Mouse (Mus musculus): ENCODE measurements around the gene Sp6. TPM values are rescaled to one million over a fixed set of nuclear protein-coding genes. Genes with fewer than 3 reads are reported as not detected.
A peak's percentile ranks its signal among the peaks of the same experiment; 100 is the strongest.

The Sp6 gene
- polyA plus RNA-seq, 1 experiment from 2014 or later: 4.4 TPM

- Histone ChIP-seq H3K27me3 (replicated peaks; ENCODE audit: low read depth, poor library complexity, severe bottlenecking) (peaks cover 100% of the 10 kb centered on the region), H3K36me3 (replicated peaks) (no peaks in the 10 kb centered on the region)
- under 1% methylated on average over 36 of the region's 36 CpGs for WGBS
Measured at GRCm38 (mm10) chr11:97017696-97018582, 4.7 kb downstream of the Sp6 start.

GRCm38 (mm10) chr11:97018583-97019344 lies 5.6 kb downstream of the Sp6 start:
- peaks cover 43% of the 10 kb centered on the region for H3K4me1 ChIP-seq
- no peaks in the 10 kb centered on the region for H3K36me3 ChIP-seq (replicated peaks)
- H3K27ac ChIP-seq (replicated peaks): peak overlapping the region; percentile 77
- peak overlapping the region; percentile 57 for H3K4me3 ChIP-seq
- DNase-seq (ENCODE audit: low spot score): peak; percentile 71
- H3K9me3 ChIP-seq: no peaks in the 10 kb centered on the region
- H3K27me3 ChIP-seq (replicated peaks; ENCODE audit: low read depth, poor library complexity, severe bottlenecking): peaks cover 100% of the 10 kb centered on the region
- under 1% methylated on average over 68 of the region's 68 CpGs for WGBS

More at GRCm38 (mm10) chr11:97017696-97018582, 4.7 kb downstream of the Sp6 start:
- Histone ChIP-seq H3K9me3 (no peaks in the 10 kb centered on the region), H3K4me3 (peak overlapping the region; percentile 57), H3K4me1 (peaks cover 49% of the 10 kb centered on the region), H3K27ac (replicated peaks) (no peak overlapping the region)
- DNase-seq (ENCODE audit: low spot score): peak; percentile 60

- 1% methylated on average over 13 of the region's 13 CpGs for WGBS
Measured at GRCm38 (mm10) chr11:97019345-97019708, 6.1 kb downstream of the Sp6 start.

GRCm38 (mm10) chr11:97021121-97021765 lies 8.0 kb downstream of the Sp6 start:
- Histone ChIP-seq H3K9me3 (no peaks in the 10 kb centered on the region), H3K4me3 (peak overlapping the region; percentile 63), H3K36me3 (replicated peaks) (no peaks in the 10 kb centered on the region), H3K4me1 (peaks cover 58% of the 10 kb centered on the region), H3K27ac (replicated peaks) (no peak overlapping the region), H3K27me3 (replicated peaks; ENCODE audit: low read depth, poor library complexity, severe bottlenecking) (peaks cover 97% of the 10 kb centered on the region)
- peak; percentile 43 for DNase-seq (ENCODE audit: low spot score)
- under 1% methylated on average over 27 of the region's 27 CpGs for WGBS

More at GRCm38 (mm10) chr11:97019345-97019708, 6.1 kb downstream of the Sp6 start:
- H3K36me3 ChIP-seq (replicated peaks): no peaks in the 10 kb centered on the region
- peak overlapping the region; percentile 57 for H3K4me3 ChIP-seq
- peaks cover 100% of the 10 kb centered on the region for H3K27me3 ChIP-seq (replicated peaks; ENCODE audit: low read depth, poor library complexity, severe bottlenecking)
- DNase-seq (ENCODE audit: low spot score): peak; percentile 48
- H3K27ac ChIP-seq (replicated peaks): no peak overlapping the region
- H3K9me3 ChIP-seq: no peaks in the 10 kb centered on the region
- peaks cover 43% of the 10 kb centered on the region for H3K4me1 ChIP-seq

- peak; percentile 84 for DNase-seq (ENCODE audit: low spot score)
- Histone ChIP-seq H3K27ac (replicated peaks) (peak overlapping the region; percentile 77), H3K4me1 (peaks cover 59% of the 10 kb centered on the region), H3K9me3 (no peaks in the 10 kb centered on the region), H3K27me3 (replicated peaks; ENCODE audit: low read depth, poor library complexity, severe bottlenecking) (peaks cover 90% of the 10 kb centered on the region), H3K4me3 (peak overlapping the region; percentile 63), H3K36me3 (replicated peaks) (no peaks in the 10 kb centered on the region)
- under 1% methylated on average over 50 of the region's 50 CpGs for whole genome bisulfite sequencing
Measured at GRCm38 (mm10) chr11:97021873-97022484, 8.8 kb downstream of the Sp6 start.

- no peak for DNase-seq (ENCODE audit: low spot score)
- Histone ChIP-seq H3K4me1 (peaks cover 48% of the 10 kb centered on the region), H3K27me3 (replicated peaks; ENCODE audit: low read depth, poor library complexity, severe bottlenecking) (peaks cover 60% of the 10 kb centered on the region), H3K4me3 (0 out of 2 replicates have a peak overlapping the region, but pooled peaks have one; percentile 54), H3K27ac (replicated peaks) (peak overlapping the region; percentile 84), H3K36me3 (replicated peaks) (no peaks in the 10 kb centered on the region), H3K9me3 (no peaks in the 10 kb centered on the region)
- WGBS: 17% methylated on average over 10 of the region's 10 CpGs
Measured at GRCm38 (mm10) chr11:97024977-97025376, 11.8 kb downstream of the Sp6 start.

GRCm38 (mm10) chr11:97025721-97026344 lies 12.6 kb downstream of the Sp6 start:
- Histone ChIP-seq H3K9me3 (no peaks in the 10 kb centered on the region), H3K27me3 (replicated peaks; ENCODE audit: low read depth, poor library complexity, severe bottlenecking) (peaks cover 51% of the 10 kb centered on the region), H3K36me3 (replicated peaks) (no peaks in the 10 kb centered on the region), H3K27ac (replicated peaks) (peak overlapping the region; percentile 84), H3K4me3 (peak overlapping the region; percentile 54), H3K4me1 (peaks cover 56% of the 10 kb centered on the region)
- DNase-seq (ENCODE audit: low spot score): peak; percentile 93
- WGBS: under 1% methylated on average over 17 of the region's 17 CpGs

GRCm38 (mm10) chr11:97029686-97030417 lies 16.7 kb downstream of the Sp6 start, which contains the start of gene Scrn2:
Gene Scrn2, plus strand, starts transcription at chr11:97029938.
- peaks cover 11% of the 10 kb centered on the region for H3K27me3 ChIP-seq (replicated peaks; ENCODE audit: low read depth, poor library complexity, severe bottlenecking)
- DNase-seq (ENCODE audit: low spot score): peak; percentile 93
- WGBS: 2% methylated on average over 25 of the region's 25 CpGs
- H3K36me3 ChIP-seq (replicated peaks): peaks cover 26% of the 10 kb centered on the region
- H3K9me3 ChIP-seq: no peaks in the 10 kb centered on the region
- H3K4me1 ChIP-seq: peaks cover 36% of the 10 kb centered on the region
- peak within 1 kb of the TSS; percentile 76 for H3K4me3 ChIP-seq
- H3K27ac ChIP-seq (replicated peaks): peak within 1 kb of the TSS; percentile 96

- WGBS: 20% methylated on average over 15 of the region's 15 CpGs
Measured at GRCm38 (mm10) chr11:97030426-97030825, 17.2 kb downstream of the Sp6 start.

GRCm38 (mm10) chr11:97031977-97032376 lies 18.8 kb downstream of the Sp6 start:
- Histone ChIP-seq H3K27me3 (replicated peaks; ENCODE audit: low read depth, poor library complexity, severe bottlenecking) (no peaks in the 10 kb centered on the region), H3K27ac (replicated peaks) (no peak overlapping the region), H3K36me3 (replicated peaks) (peaks cover 31% of the 10 kb centered on the region), H3K9me3 (no peaks in the 10 kb centered on the region), H3K4me3 (no peak overlapping the region), H3K4me1 (peaks cover 21% of the 10 kb centered on the region)
- WGBS: 91% methylated on average over 12 of the region's 12 CpGs
- DNase-seq (ENCODE audit: low spot score): no peak

More at GRCm38 (mm10) chr11:97030426-97030825, 17.2 kb downstream of the Sp6 start:
- Histone ChIP-seq H3K9me3 (no peaks in the 10 kb centered on the region), H3K4me3 (peak overlapping the region; percentile 76), H3K27ac (replicated peaks) (peak overlapping the region; percentile 96), H3K27me3 (replicated peaks; ENCODE audit: low read depth, poor library complexity, severe bottlenecking) (peaks cover 5% of the 10 kb centered on the region; the same call in 1 of the 2 replicates), H3K4me1 (peaks cover 30% of the 10 kb centered on the region), H3K36me3 (replicated peaks) (peaks cover 31% of the 10 kb centered on the region)
- no peak for DNase-seq (ENCODE audit: low spot score)

GRCm38 (mm10) chr11:97032499-97032898 lies 19.3 kb downstream of the Sp6 start:
- no peak for DNase-seq (ENCODE audit: low spot score)
- peaks cover 21% of the 10 kb centered on the region for H3K4me1 ChIP-seq
- WGBS: 94% methylated on average over 4 of the region's 4 CpGs
- H3K27ac ChIP-seq (replicated peaks): no peak overlapping the region
- no peaks in the 10 kb centered on the region for H3K9me3 ChIP-seq
- no peaks in the 10 kb centered on the region for H3K27me3 ChIP-seq (replicated peaks; ENCODE audit: low read depth, poor library complexity, severe bottlenecking)
- H3K4me3 ChIP-seq: no peak overlapping the region
- peaks cover 31% of the 10 kb centered on the region for H3K36me3 ChIP-seq (replicated peaks)
